Mouse (Mus musculus) urinary bladder, adult 18-20 months (tissue): ENCODE results near the gene Sit1.

Experiments used
- DNase-seq, 2 experiments: peaks; one replicate each; pipeline ENCODE4 v3.0.0; 2022; ENCODE audit warnings: low spot score in 2 of 2, mixed read lengths in 2 of 2

The Sit1 gene

DNA sequence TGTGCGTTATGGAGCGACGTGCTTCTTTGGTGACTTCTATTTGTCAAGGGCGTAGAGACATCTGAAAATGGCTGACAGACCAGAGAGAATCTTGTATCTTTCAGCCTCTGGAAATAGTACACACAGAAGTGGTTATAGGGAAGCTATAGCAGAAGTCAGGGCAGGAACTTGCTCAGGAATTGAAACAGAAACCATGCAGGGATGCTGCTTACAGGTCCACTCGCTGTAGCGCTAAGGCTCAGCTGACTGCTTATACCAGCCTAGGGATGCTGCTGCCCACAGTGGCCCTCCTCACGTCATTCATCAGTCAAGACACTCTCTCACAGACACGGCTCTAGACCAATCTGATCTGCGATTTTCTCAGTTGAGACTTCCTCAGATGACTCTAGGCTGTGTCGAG lies 13.2 kb downstream of the Sit1 start:
- no peak for DNase-seq

GRCm38 (mm10) chr4:43466872-43467271 lies 16.7 kb downstream of the Sit1 start:
- DNase-seq: no peak

DNA sequence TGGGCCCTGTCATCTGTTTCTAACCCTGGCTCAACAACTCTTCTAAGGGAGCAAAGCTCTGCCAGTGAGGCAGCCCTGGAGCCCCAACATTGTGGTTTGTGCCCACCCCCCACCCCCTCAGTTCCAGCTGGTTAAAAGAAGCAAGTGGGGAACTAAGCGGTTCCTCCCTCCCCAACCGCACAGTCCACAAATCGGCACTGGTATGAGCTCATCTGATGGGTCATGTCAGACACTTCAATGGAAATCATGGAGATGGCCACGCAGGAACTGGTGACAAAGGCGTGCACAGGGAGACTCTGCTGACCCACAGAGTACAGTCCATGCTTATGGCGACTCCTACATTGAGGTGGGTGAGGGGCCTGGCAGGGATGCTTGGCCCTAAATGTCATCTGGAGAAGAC lies 17.6 kb downstream of the Sit1 start:
- DNase-seq: no peak

GRCm38 (mm10) chr4:43463102-43463501 lies 20.4 kb downstream of the Sit1 start:
- no peak for DNase-seq

DNA sequence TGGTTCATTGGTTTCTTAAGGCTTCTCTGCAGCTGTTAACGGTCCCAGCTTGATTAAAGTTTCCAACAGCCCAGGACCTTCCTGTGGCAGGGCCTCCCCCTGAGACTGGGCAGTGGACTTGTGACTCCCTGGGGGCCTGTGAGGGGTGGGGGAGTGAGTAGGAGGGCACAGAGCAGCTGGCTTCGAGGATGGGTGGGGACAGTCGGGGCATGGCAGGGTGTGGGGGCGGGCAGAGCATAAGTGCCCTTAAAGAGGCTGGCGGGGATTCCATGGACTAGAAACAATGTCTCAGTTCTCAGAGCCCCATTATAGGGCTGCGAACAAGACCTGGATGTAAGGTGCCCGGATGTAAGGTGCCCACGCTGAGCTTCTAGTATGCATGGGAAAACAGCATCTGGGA lies 26.4 kb downstream of the Sit1 start:
- no peak for DNase-seq

- no peak for DNase-seq
These were observed 27.1 kb downstream of the Sit1 start for GRCm38 (mm10) chr4:43456470-43456869.

DNA sequence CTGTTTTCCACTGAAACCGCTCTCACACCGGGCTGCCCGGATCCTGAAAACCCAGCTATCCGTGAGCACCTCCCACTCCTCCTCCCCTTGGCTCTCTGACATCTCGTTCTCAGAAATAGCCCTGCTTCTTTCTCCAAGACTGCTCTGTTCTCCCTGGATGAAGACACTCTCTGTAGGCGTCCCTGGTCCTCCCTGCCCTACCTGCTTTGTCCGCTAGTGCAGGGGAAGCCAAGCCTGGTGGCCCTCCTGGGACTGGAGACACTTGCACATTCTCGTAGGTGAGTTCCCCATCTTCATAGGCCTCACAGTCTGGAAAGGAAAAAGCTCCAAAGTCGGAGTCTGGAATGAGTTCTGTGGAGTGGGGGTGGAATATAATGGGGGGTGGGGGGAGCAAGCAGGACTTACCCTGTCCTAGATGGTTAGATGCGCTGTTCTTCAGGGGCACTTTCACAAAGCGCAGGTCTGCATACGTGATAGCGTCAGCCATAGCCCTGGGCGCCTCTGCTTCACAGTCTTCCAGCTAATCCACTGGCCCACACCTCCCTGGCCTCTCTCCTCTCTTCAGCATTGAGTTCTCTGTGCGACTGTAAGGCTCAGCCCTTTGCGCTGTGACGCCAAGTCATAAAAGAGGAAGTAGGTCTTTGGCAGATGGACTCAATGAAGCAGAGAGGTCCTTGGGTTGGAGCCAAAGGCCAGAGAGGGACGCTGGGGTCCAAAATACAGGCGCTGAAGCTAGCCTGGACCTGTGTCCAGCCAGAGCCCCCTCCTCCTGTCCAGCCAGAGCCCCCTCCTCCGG lies 29.3 kb downstream of the Sit1 start, which contains the start of gene Cd72:
Cd72 (minus strand) TSS at position 588 of the 796 bp plus-strand sequence.
- DNase-seq: no peak

DNA sequence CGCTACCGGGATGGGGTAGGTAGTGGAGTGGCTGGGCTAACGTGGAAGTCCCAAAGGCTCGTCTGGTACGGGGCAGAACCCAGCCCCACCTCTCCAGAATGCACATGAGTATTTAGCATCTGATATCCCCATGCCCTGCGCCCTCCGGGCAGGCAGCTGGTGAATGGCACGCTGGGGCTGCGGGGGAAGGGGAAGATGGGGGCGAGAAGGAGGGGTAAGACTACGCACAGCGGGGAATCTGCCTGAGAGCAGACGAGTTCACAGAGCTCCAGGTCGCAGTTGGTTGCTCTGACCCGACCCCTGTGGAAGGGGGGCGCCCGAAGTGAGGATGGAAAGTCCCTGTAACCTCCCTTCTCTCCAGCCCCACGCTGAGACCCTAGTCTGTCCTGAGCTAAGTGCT lies 30.1 kb downstream of the Sit1 start:
- no peak for DNase-seq

DNA sequence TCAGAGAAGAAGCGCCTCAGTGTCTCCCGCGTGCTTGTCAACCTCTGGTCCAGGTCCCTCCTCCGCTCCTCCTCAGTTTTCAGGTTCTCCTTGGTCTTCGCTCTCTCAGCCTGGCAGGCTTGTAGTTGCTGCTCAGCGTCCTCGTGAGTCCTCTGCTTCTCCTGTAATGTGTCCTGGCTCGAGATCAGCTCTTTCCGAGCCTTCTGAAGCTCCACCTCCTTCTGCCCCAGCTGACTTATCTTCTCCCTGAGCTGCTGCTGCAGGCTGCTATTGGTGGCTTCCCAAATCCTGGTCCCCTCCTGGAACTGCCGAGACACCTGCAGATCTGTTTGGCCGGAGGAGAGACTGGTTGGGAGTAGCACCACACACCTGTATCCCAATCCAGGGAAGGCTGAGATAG lies 31.2 kb downstream of the Sit1 start:
- no peak for DNase-seq

- no peak for DNase-seq
These were observed 35.0 kb downstream of the Sit1 start for GRCm38 (mm10) chr4:43448554-43448953.

DNA sequence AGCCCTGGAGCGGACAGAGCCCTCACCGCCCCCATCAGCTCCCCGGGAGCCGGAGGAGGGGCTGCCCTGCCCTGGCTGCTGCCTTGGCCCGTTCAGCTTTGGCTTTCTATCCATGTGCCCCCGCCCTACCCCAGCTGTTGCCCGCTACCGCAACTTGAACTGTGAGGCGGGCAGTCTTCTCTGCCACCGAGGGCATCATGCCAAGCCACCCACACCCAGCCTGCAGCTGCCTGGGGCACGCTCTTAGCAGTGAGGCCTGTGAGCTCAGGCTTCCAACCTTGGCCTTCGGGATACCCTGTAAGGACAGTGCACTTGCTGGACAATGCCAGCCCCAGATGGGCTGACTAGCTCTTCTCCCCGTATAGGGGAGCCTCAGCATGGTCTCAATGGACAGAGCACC lies 36.3 kb downstream of the Sit1 start:
- DNase-seq: no peak

GRCm38 (mm10) chr4:43443511-43443910 lies 40.0 kb downstream of the Sit1 start:
- DNase-seq: peak in 1 of 2 experiments; percentile 50

GRCm38 (mm10) chr4:43442456-43443361 lies 40.8 kb downstream of the Sit1 start:
- DNase-seq: peak; percentile 55 to 77

- DNase-seq: peak; percentile 95 to 99
These were observed 41.5 kb downstream of the Sit1 start for GRCm38 (mm10) chr4:43442044-43442443.

DNA sequence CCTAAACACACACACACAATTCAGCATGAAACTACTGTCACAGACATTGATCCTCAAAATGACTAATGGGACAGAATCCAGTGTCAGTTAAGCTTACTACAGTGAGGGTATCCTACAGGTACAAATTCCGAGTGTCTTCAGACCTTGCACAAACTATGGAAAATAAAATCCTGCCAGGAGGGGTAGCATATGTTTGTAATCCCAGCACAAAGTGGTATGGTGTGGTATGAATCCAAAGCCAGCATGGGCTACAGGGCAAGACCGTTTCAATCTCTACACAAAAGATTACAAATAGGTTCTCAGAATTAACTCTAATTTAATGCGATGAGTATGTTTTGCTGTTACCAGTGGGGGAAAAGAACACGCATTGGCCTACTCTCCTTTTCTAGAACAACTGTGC lies 41.9 kb downstream of the Sit1 start, which contains the start of gene Tesk1:
Tesk1 (plus strand) TSS at position 301 of the 400 bp plus-strand sequence.
- no peak for DNase-seq

DNA sequence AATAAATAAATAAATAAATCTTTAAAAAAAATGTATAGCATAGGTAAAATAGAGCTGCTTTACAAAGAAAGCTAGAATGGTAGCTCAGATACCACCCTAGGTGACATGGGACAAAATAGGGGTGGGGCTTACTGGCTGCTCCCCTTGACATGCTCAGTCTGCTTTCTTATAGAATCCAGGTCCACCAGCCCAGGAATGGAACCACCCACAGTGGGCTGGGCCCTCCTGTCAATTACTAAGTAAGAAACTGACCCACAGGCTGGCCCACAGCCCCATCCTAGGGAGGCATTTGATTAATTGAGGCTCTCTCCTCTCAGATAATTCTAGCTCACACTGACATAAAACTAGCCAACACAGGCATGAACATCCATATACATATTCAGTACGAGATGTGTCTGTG lies 50.7 kb downstream of the Sit1 start:
- DNase-seq: no peak
